Mouse (Mus musculus): ENCODE data around the gene Bmp2. TPM values are rescaled to one million over a fixed set of nuclear protein-coding genes. Genes with fewer than 3 reads are reported as not detected.

Gene Bmp2
- polyA plus RNA-seq, 1 experiment = 6.2 TPM

- Histone ChIP-seq H3K27me3 (ENCODE audit: control insufficient read depth, insufficient read depth, low read length) (no peaks in the 10 kb centered on the region), H3K4me3 (ENCODE audit: extremely low read depth, insufficient read depth, insufficient read length) (no peak overlapping the region), H3K4me1 (ENCODE audit: control insufficient read depth, insufficient read depth, insufficient read length) (no peaks in the 10 kb centered on the region), H3K27ac (ENCODE audit: insufficient read depth, low read length) (no peak overlapping the region), H3K36me3 (ENCODE audit: control insufficient read depth, insufficient read depth, low read length) (no peaks in the 10 kb centered on the region)
- 85% methylated on average over 10 of the region's 10 CpGs for WGBS
- no peak for TF ChIP-seq POLR2A (IDR thresholded peaks at IDR 0.05; ENCODE audit: low read depth, low read length)
- no peak for TF ChIP-seq CTCF (IDR thresholded peaks at IDR 0.05; ENCODE audit: extremely low read depth, insufficient read depth, insufficient read length, insufficient replicate concordance)
- DNase-seq (ENCODE audit: low read depth in 1 of 2, low spot score in 2 of 2) = no peak
Measured at GRCm38 (mm10) chr2:133564248-133564886, 12.4 kb downstream of the Bmp2 start.

GRCm38 (mm10) chr2:133565424-133565823 is 13.5 kb downstream of the Bmp2 start:
- no peaks in the 10 kb centered on the region for H3K27me3 ChIP-seq (ENCODE audit: control insufficient read depth, insufficient read depth, low read length)

GRCm38 (mm10) chr2:133565995-133566710 is 14.2 kb downstream of the Bmp2 start:
- no peak for DNase-seq (ENCODE audit: low read depth in 1 of 2, low spot score in 2 of 2)
- H3K36me3 ChIP-seq (ENCODE audit: control insufficient read depth, insufficient read depth, low read length) = no peaks in the 10 kb centered on the region
- no peaks in the 10 kb centered on the region for H3K4me1 ChIP-seq (ENCODE audit: control insufficient read depth, insufficient read depth, insufficient read length)
- H3K27me3 ChIP-seq (ENCODE audit: control insufficient read depth, insufficient read depth, low read length) = no peaks in the 10 kb centered on the region
- no peak overlapping the region for H3K4me3 ChIP-seq (ENCODE audit: extremely low read depth, insufficient read depth, insufficient read length)
- TF ChIP-seq CTCF (IDR thresholded peaks at IDR 0.05; ENCODE audit: extremely low read depth, insufficient read depth, insufficient read length, insufficient replicate concordance) (no peak), POLR2A (IDR thresholded peaks at IDR 0.05; ENCODE audit: low read depth, low read length) (no peak)
- 70% methylated on average over 14 of the region's 14 CpGs for WGBS
- no peak overlapping the region for H3K27ac ChIP-seq (ENCODE audit: insufficient read depth, low read length)

More at GRCm38 (mm10) chr2:133565424-133565823, 13.5 kb downstream of the Bmp2 start:
- no peak for TF ChIP-seq POLR2A (IDR thresholded peaks at IDR 0.05; ENCODE audit: low read depth, low read length)
- TF ChIP-seq CTCF (IDR thresholded peaks at IDR 0.05; ENCODE audit: extremely low read depth, insufficient read depth, insufficient read length, insufficient replicate concordance) = no peak
- Histone ChIP-seq H3K27ac (ENCODE audit: insufficient read depth, low read length) (no peak overlapping the region), H3K4me1 (ENCODE audit: control insufficient read depth, insufficient read depth, insufficient read length) (no peaks in the 10 kb centered on the region), H3K4me3 (ENCODE audit: extremely low read depth, insufficient read depth, insufficient read length) (no peak overlapping the region), H3K36me3 (ENCODE audit: control insufficient read depth, insufficient read depth, low read length) (no peaks in the 10 kb centered on the region)
- no peak for DNase-seq (ENCODE audit: low read depth in 1 of 2, low spot score in 2 of 2)
- 89% methylated on average over 5 of the region's 5 CpGs for WGBS

- Histone ChIP-seq H3K4me3 (ENCODE audit: extremely low read depth, insufficient read depth, insufficient read length) (no peak overlapping the region), H3K36me3 (ENCODE audit: control insufficient read depth, insufficient read depth, low read length) (no peaks in the 10 kb centered on the region), H3K27me3 (ENCODE audit: control insufficient read depth, insufficient read depth, low read length) (no peaks in the 10 kb centered on the region), H3K27ac (ENCODE audit: insufficient read depth, low read length) (no peak overlapping the region), H3K4me1 (ENCODE audit: control insufficient read depth, insufficient read depth, insufficient read length) (no peaks in the 10 kb centered on the region)
- DNase-seq (ENCODE audit: low read depth in 1 of 2, low spot score in 2 of 2) = no peak
- WGBS = 80% methylated on average over 12 of the region's 12 CpGs
- TF ChIP-seq CTCF (IDR thresholded peaks at IDR 0.05; ENCODE audit: extremely low read depth, insufficient read depth, insufficient read length, insufficient replicate concordance) = no peak
- no peak for TF ChIP-seq POLR2A (IDR thresholded peaks at IDR 0.05; ENCODE audit: low read depth, low read length)
Measured at GRCm38 (mm10) chr2:133591562-133592255, 39.8 kb downstream of the Bmp2 start.
